Mouse (Mus musculus): ENCODE measurements around the gene Hs2st1.

The Hs2st1 gene

GRCm38 (mm10) chr3:144550036-144550435 is 19.9 kb downstream of the Hs2st1 start:
- no peak for DNase-seq

GRCm38 (mm10) chr3:144548186-144548845 is 21.7 kb downstream of the Hs2st1 start:
- no peak for DNase-seq

GRCm38 (mm10) chr3:144546490-144546889 is 23.5 kb downstream of the Hs2st1 start:
- no peak for DNase-seq

- DNase-seq, result no peak
Observed at GRCm38 (mm10) chr3:144545832-144546231, 24.1 kb downstream of the Hs2st1 start.

GRCm38 (mm10) chr3:144545152-144545551 is 24.8 kb downstream of the Hs2st1 start:
- DNase-seq, result no peak

GRCm38 (mm10) chr3:144541906-144542438 is 28.0 kb downstream of the Hs2st1 start:
- no peak for DNase-seq

GRCm38 (mm10) chr3:144540805-144541204 is 29.2 kb downstream of the Hs2st1 start:
- DNase-seq, result no peak

GRCm38 (mm10) chr3:144539051-144539450 is 30.9 kb downstream of the Hs2st1 start:
- DNase-seq, result no peak

GRCm38 (mm10) chr3:144537078-144537855 is 32.7 kb downstream of the Hs2st1 start:
- DNase-seq, result no peak

- DNase-seq, result no peak
Observed at GRCm38 (mm10) chr3:144535056-144535455, 34.9 kb downstream of the Hs2st1 start.

- DNase-seq, result peak; percentile 42
Observed at GRCm38 (mm10) chr3:144531023-144531422, 39.0 kb downstream of the Hs2st1 start.

GRCm38 (mm10) chr3:144527918-144528317 is 42.1 kb downstream of the Hs2st1 start:
- DNase-seq, result no peak

GRCm38 (mm10) chr3:144519581-144520272 is 50.3 kb downstream of the Hs2st1 start:
- no peak for DNase-seq

GRCm38 (mm10) chr3:144518917-144519316 is 51.1 kb downstream of the Hs2st1 start:
- no peak for DNase-seq

GRCm38 (mm10) chr3:144515286-144515685 is 54.7 kb downstream of the Hs2st1 start:
- no peak for DNase-seq

GRCm38 (mm10) chr3:144514122-144514505 is 55.9 kb downstream of the Hs2st1 start:
- DNase-seq, result no peak

GRCm38 (mm10) chr3:144513169-144514121 is 56.5 kb downstream of the Hs2st1 start:
- no peak for DNase-seq

- DNase-seq, result no peak
Observed at GRCm38 (mm10) chr3:144510724-144511123, 59.3 kb downstream of the Hs2st1 start.

- no peak for DNase-seq
Observed at GRCm38 (mm10) chr3:144508342-144508741, 61.6 kb downstream of the Hs2st1 start.

GRCm38 (mm10) chr3:144507885-144508284 is 62.1 kb downstream of the Hs2st1 start:
- no peak for DNase-seq

- no peak for DNase-seq
Observed at GRCm38 (mm10) chr3:144506213-144506612, 63.8 kb downstream of the Hs2st1 start.

GRCm38 (mm10) chr3:144501930-144502329 is 68.1 kb downstream of the Hs2st1 start:
- DNase-seq, result no peak

Data from cerebellum, adult 11 months (tissue).